Mouse (Mus musculus) stomach, embryonic 16.5 days (tissue): ENCODE results near the gene Gga2. TPM values are rescaled to one million over a fixed set of nuclear protein-coding genes. Genes with fewer than 3 reads are reported as not detected.

Experiments
- ATAC-seq: fragments of 200-750 bp; cut with Nextera tagmentation; 2 replicates; pipeline ENCODE4 v1.8.0; 2017; ENCODE audit warnings: moderate number of reproducible peaks, moderate TSS enrichment; ENCODE audit not compliant: insufficient read depth, low FRiP score
- H3K27ac ChIP-seq: fragments of 300-500 bp; sonication (generic); 2 replicates; pipeline ENCODE4 v1.5.1; 2014; ENCODE audit warnings: low read length
- H3K27me3 ChIP-seq: fragments of 300-500 bp; sonication (generic); 2 replicates; pipeline ENCODE4 v1.6.1; 2014; ENCODE audit warnings: low read length, control low read depth, mixed read lengths; ENCODE audit not compliant: control insufficient read depth, insufficient read depth
- H3K36me3 ChIP-seq: fragments of 300-500 bp; sonication (generic); 2 replicates; pipeline ENCODE4 v1.6.1; 2014; ENCODE audit warnings: low read length; ENCODE audit not compliant: control insufficient read depth, insufficient read depth
- H3K4me1 ChIP-seq: fragments of 300-500 bp; sonication (generic); 2 replicates; pipeline ENCODE4 v1.6.1; 2014; ENCODE audit warnings: low read length, control low read depth, mixed read lengths; ENCODE audit not compliant: control insufficient read depth, insufficient read depth
- H3K4me2 ChIP-seq: fragments of 300-500 bp; sonication (generic); 2 replicates; pipeline ENCODE4 v1.6.1; 2014; ENCODE audit warnings: low read depth, low read length, mixed read lengths
- H3K4me3 ChIP-seq: fragments of 300-500 bp; sonication (generic); replicated peaks from 2 replicates; pipeline ENCODE4 v1.5.1; 2014; ENCODE audit warnings: mild to moderate bottlenecking, low read length
- H3K9ac ChIP-seq: fragments of 300-500 bp; sonication (generic); 2 replicates; pipeline ENCODE4 v1.6.1; 2014; ENCODE audit warnings: low read length
- H3K9me3 ChIP-seq: fragments of 300-500 bp; sonication (generic); replicated peaks from 2 replicates; pipeline ENCODE4 v1.6.1; 2016; ENCODE audit warnings: low read length, control low read depth; ENCODE audit not compliant: control insufficient read depth
- WGBS: fragments of 180-500 bp; shearing (Covaris S2); extraction: QIAGEN DNeasy Blood & Tissue Kit; methylation state at CpG from one replicate; pipeline ENCODE4 v1.1.7; 2014; 5-methylcytosine and 5-hydroxymethylcytosine counted together
- polyA plus RNA-seq: library from polyadenylated mRNA; unstranded; fragments of >200 nt; fragmentation: Nextera tagmentation; extraction: Ambion mirVana; gene quantifications from 2 replicates; pipeline ENCODE4 v1.2.1, GENCODE M21; 2015

Gene Gga2
- polyA plus RNA-seq, 1 experiment from 2014 or later, result 83.5 TPM

DNA sequence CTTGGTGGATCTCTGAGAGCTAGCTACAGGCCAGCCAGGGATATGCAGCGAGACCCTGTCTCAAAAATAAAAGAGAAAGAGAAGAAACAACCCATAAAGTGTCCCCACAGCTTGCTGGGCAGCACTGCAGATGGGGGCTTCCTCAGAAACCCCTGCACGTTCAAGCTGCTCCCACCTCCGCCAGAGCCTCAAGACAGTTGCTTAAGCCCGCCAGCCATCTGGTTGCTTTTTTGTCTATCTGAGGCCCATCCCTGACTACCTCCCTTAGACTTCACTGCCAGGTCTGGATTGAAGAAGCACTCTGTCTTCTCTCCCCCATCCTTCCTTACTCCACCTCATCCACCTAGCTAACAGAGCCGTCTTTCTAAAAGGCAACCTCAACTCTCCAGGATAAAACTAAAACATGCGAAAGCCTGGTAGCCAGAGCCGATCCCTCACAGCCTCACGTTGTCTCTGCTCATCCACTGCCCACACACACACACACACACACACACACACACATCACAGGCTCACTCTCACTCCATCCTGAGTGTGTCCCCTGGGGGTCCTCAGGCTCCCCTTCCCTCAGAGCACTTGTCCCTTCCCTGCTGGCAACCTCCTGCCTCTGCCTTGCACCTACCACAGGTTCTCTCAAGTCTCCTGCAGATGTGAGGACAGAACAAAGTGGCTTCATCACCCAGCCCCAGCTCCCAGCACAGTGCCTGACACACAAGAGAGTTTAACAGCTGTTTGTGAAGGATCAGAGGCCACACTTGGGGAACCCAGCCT, 82.7 kb downstream of the Gga2 start:
- 0 out of 2 replicates have a peak, but pooled peaks cover 2% of the 10 kb centered on the region for H3K9me3 ChIP-seq
- H3K4me2 ChIP-seq, result no peak overlapping the region
- no peak overlapping the region for H3K27ac ChIP-seq
- WGBS, result 82% methylated on average over 8 of the region's 8 CpGs
- H3K4me3 ChIP-seq, result no peak overlapping the region
- H3K4me1 ChIP-seq, result peaks cover 10% of the 10 kb centered on the region
- no peaks in the 10 kb centered on the region for H3K27me3 ChIP-seq
- H3K36me3 ChIP-seq, result 0 out of 2 replicates have a peak, but pooled peaks cover 5% of the 10 kb centered on the region
- H3K9ac ChIP-seq, result no peak overlapping the region
- no peak for ATAC-seq

DNA sequence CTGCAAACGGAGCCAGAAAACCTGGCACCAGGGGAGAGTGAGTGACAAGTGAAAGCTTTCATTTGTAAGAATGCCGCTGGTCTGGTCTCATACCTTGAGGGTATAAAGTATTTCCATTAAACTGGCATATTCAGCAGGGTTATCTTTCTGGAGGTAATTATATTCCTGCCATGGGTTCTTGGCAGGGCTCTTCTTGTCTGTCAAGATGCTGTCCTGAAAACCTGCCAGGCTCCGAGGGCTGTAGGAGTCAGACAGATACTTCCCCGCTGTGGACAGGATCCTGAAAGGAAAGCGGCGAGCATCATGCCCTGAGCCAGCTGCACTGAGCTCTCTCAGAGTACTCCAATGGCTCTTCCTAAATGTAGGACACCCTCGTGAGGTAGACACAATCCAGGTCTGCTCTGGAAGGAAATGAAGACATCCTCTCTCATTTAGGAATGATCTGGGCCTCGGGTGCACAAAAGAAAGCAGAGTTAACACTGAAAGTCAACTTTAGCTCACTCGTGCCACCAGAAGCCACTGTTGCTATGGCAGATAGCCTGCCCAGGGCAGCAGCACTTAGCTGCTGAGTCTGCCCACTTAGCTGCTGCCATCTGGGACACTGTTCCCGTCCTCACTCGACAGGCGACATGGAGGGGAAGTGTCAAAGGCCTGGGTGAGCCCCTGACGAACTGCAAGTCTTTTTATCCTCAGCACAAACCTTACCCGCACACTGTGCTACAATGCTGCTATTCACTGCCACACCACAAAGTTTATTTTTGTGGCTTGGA, 84.0 kb downstream of the Gga2 start:
- Histone ChIP-seq H3K27me3 (no peaks in the 10 kb centered on the region), H3K27ac (no peak overlapping the region), H3K4me3 (no peak overlapping the region), H3K36me3 (no peaks in the 10 kb centered on the region), H3K4me1 (peaks cover 10% of the 10 kb centered on the region), H3K9me3 (no peaks in the 10 kb centered on the region), H3K9ac (no peak overlapping the region), H3K4me2 (no peak overlapping the region)
- 70% methylated on average over 14 of the region's 14 CpGs for WGBS
- no peak for ATAC-seq

Other genes starting within 250 kb of the Gga2 start
- gene Scnn1b, start 156.2 kb downstream of the Gga2 start, polyA plus RNA-seq, result 0.81 and 1.3 TPM in 2 replicates
- gene Cog7, start 39.5 kb downstream of the Gga2 start, polyA plus RNA-seq, result 24.6 and 25.2 TPM in 2 replicates
- gene Ubfd1, start 46.0 kb upstream of the Gga2 start, polyA plus RNA-seq, result 38.7 and 41.0 TPM in 2 replicates
- 15.7 and 15.9 TPM in 2 replicates for gene Ears2, start 46.0 kb upstream of the Gga2 start, polyA plus RNA-seq
- 620 and 676 TPM in 2 replicates for gene Ndufab1, start 80.7 kb upstream of the Gga2 start, polyA plus RNA-seq
- gene Palb2, start 111.8 kb upstream of the Gga2 start, polyA plus RNA-seq, result 11.8 and 16.2 TPM in 2 replicates
- gene Dctn5, start 111.8 kb upstream of the Gga2 start, polyA plus RNA-seq, result 112 and 120 TPM in 2 replicates
- gene Plk1, start 138.2 kb upstream of the Gga2 start, polyA plus RNA-seq, result 100 and 103 TPM in 2 replicates
- gene Ern2, start 165.0 kb upstream of the Gga2 start, polyA plus RNA-seq, result 28.5 and 39.9 TPM in 2 replicates
- gene Chp2, start 198.3 kb upstream of the Gga2 start, polyA plus RNA-seq, result 1.7 and 2.0 TPM in 2 replicates